Mouse (Mus musculus): ENCODE data around the gene Rb1.

DNA sequence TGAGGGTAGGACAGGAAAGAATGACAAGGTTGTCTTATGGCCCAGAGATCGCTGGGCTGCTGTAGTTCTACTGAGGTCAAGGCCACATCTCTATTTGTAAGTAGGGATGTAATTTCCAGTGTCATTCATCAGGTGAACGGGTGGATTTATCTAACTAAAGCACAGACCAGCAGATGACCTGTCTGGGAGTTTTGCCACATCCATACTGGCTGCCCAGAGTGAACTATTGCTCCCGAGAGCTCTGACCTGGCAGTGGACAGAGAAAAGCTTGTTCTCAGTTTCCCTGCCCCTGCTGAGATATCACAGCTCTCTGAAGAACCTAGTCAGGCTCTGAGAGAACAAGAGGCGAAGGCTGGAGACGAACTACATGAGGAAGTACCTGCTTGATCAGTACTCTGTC is 188.4 kb downstream of the Rb1 start:
- TF ChIP-seq GATA1 (IDR thresholded peaks at IDR 0.05; ENCODE audit: low read length) (no peak), TAL1 (IDR thresholded peaks at IDR 0.05; ENCODE audit: low read length) (no peak)
